Mouse (Mus musculus) layer of hippocampus, adult 2 months (tissue): ENCODE data around the gene Kctd5. TPM values are rescaled to one million over a fixed set of nuclear protein-coding genes. Genes with fewer than 3 reads are reported as not detected.

Experiments used
- DNase-seq, 2 experiments: peaks; one replicate each; pipeline ENCODE4 v3.0.0; 2022; ENCODE audit warnings: low spot score in 2 of 2
- H3K27ac ChIP-seq: fragments of 200-600 bp; 2 replicates; pipeline ENCODE4 v1.8.1; 2022
- H3K4me3 ChIP-seq: fragments of 200-600 bp; 2 replicates; pipeline ENCODE4 v1.8.1; 2022; ENCODE audit warnings: mild to moderate bottlenecking
- CTCF ChIP-seq: fragments of 200-600 bp; conservative IDR thresholded peaks from 2 replicates; pipeline ENCODE4 v1.8.1; 2022; ENCODE audit warnings: antibody characterized with exemption, mild to moderate bottlenecking, moderate library complexity
- microRNA-seq, 2 experiments: library from miRNA; unstranded; fragments of <30 nt; microRNA quantifications; one replicate each; pipeline ENCODE4 v1.2.0; 2021
- total RNA-seq, 2 experiments: library from RNA; stranded (reverse); gene quantifications; 2 replicates each; pipeline ENCODE4 v1.2.3; 2021

The Kctd5 gene
- total RNA-seq, 2 experiments from 2014 or later = 26.6 to 28.8 TPM

DNA sequence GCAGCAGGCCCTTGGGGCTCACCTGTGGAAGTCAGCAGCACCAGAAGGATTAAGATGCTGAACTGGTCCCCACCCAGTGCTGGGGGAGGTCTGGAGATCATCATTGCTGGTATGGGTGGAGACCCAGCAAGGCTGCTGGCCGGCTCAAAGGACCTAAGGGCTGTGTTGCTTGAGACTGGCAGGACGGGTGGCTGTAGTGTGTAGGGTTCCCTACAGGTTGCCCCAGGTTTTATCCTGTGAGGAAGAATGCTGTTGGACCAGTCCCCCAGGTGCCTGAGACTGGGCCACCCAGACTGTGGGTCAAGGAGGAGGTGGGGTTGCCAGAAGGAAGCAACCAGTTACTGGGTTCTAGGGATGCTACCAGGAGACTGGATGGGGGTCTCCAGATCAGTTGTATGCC lies 75.4 kb downstream of the Kctd5 start, which contains the start of gene Prss22:
Gene Prss22, minus strand, starts transcription at position 200 of the 400 bp plus-strand sequence.
- H3K4me3 ChIP-seq = no peak within 1 kb of the TSS
- H3K27ac ChIP-seq = no peak within 1 kb of the TSS
- no peak for DNase-seq
- TF ChIP-seq CTCF = no peak

Small RNA genes within 50 kb of the gene (microRNA-seq; reads per million reads assigned to microRNA genes)
- gene Gm27700 = 0 reads per million in 2 experiments

Other genes with a start within 250 kb of the Kctd5 start
- gene Elob, start 244.3 kb downstream of the Kctd5 start, total RNA-seq = 100 to 1,000 TPM; 332 to 341 TPM
- not detected for gene Prss33, start 237.4 kb downstream of the Kctd5 start, total RNA-seq
- gene Prss32, start 229.6 kb downstream of the Kctd5 start, total RNA-seq = not detected
- 1 to 10 TPM; 1.9 to 2.2 TPM for gene Prss41, start 229.3 kb downstream of the Kctd5 start, total RNA-seq
- gene Prss21, start 205.4 kb downstream of the Kctd5 start, total RNA-seq = not detected
- not detected for gene Dcpp1, start 192.6 kb downstream of the Kctd5 start, total RNA-seq
- gene Dcpp2, start 192.6 kb downstream of the Kctd5 start, total RNA-seq = not detected
- not detected for gene Dcpp3, start 156.0 kb downstream of the Kctd5 start, total RNA-seq
- gene Sbp, start 131.8 kb downstream of the Kctd5 start, total RNA-seq = not detected
- gene Sbpl, start 118.2 kb downstream of the Kctd5 start, total RNA-seq = not detected
- under 1 TPM in 1 of 2 experiments, not detected in 1; 0.32 TPM for gene Prss30, start 92.9 kb downstream of the Kctd5 start, total RNA-seq
- not detected for gene Prss22, start 75.4 kb downstream of the Kctd5 start, total RNA-seq
- gene Prss27, start 35.3 kb downstream of the Kctd5 start, total RNA-seq = not detected
- 100 to 1,000 TPM in 1 of 2 experiments, 10 to 100 TPM in 1; 97.3 to 109 TPM for gene Pdpk1, start 77.4 kb upstream of the Kctd5 start, total RNA-seq
- gene Amdhd2, start 90.3 kb upstream of the Kctd5 start, total RNA-seq = 10 to 100 TPM; 43.1 to 45.3 TPM
- gene Atp6v0c, start 96.2 kb upstream of the Kctd5 start, total RNA-seq = 1,000 to 10,000 TPM; 1,075 to 1,153 TPM
- gene Tbc1d24, start 132.1 kb upstream of the Kctd5 start, total RNA-seq = 10 to 100 TPM; 61.2 to 66.1 TPM
- 1 to 10 TPM; 9.1 to 9.9 TPM for gene Ntn3, start 136.0 kb upstream of the Kctd5 start, total RNA-seq
- gene Tedc2, start 147.4 kb upstream of the Kctd5 start, total RNA-seq = 1 to 10 TPM; 9.5 to 9.8 TPM
- gene Ccnf, start 178.0 kb upstream of the Kctd5 start, total RNA-seq = 1 to 10 TPM; 4.6 to 6.2 TPM